Comparison of ENCODE assay signal across 15 mouse cellular contexts in the genomic region with DNA sequence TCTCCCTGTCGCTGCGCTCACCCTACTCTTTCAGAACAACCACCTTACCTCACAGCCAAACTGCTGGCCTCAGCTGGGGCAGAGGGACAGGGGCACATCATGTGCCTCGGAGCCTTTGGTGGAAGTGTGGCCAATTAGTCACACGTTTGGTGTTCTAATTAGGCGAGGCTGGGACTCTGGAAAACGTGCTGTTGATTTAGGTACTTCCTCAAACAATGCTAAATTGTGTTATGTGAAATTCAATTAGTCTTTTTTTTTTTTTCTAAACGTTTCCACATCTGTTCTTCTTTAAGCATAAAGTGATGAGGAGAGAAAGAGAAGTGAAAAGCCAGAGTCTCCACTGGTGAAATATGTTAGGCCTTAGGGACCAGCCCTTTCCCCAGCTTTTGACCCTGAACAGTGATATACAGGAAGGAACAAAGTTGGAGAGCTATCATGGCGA.
DNase-seq lines count a peak whose midpoint lies in the region; ATAC-seq lines count a peak whose summit lies in the region.
"Had no signal": no experiment of that assay in that cellular context is flagged by ENCODE, and none has a peak within 500 bp of the region (broad histone marks: within the 10 kb centered on the region; RNA-seq: fewer than 3 reads in every experiment).

No protein-coding gene starts in this region.

- no peak overlapping the region for H3K27ac ChIP-seq in heart, embryonic 12.5 days (ENCODE audit: poor library complexity, severe bottlenecking)
- no peak overlapping the region for H3K27ac ChIP-seq in embryonic facial prominence, embryonic 15.5 days (replicated peaks)
- no peak overlapping the region for H3K27ac ChIP-seq in neural tube, embryonic 12.5 days
- H3K27ac ChIP-seq: hindbrain, embryonic 10.5 days; stomach, postnatal 0 days had no signal

- H3K27me3 ChIP-seq in heart, embryonic 12.5 days (replicated peaks): no peaks in the 10 kb centered on the region
- no peaks in the 10 kb centered on the region for H3K27me3 ChIP-seq in embryonic facial prominence, embryonic 15.5 days
- no peaks in the 10 kb centered on the region for H3K27me3 ChIP-seq in neural tube, embryonic 12.5 days (replicated peaks)

- H3K9me3 ChIP-seq in heart, embryonic 12.5 days (replicated peaks): no peaks in the 10 kb centered on the region
- H3K9me3 ChIP-seq in embryonic facial prominence, embryonic 15.5 days (replicated peaks): no peaks in the 10 kb centered on the region
- H3K9me3 ChIP-seq in neural tube, embryonic 12.5 days: no peaks in the 10 kb centered on the region
- H3K9me3 ChIP-seq: hindbrain, embryonic 10.5 days had no signal

- no peak overlapping the region for H3K4me3 ChIP-seq in heart, embryonic 12.5 days
- no peak overlapping the region for H3K4me3 ChIP-seq in embryonic facial prominence, embryonic 15.5 days (replicated peaks)
- H3K4me3 ChIP-seq in neural tube, embryonic 12.5 days: no peak overlapping the region
- H3K4me3 ChIP-seq: hindbrain, embryonic 10.5 days; myocyte had no signal

- H3K4me1 ChIP-seq in heart, embryonic 12.5 days (replicated peaks): peaks cover 17% of the 10 kb centered on the region
- peaks cover 6% of the 10 kb centered on the region; the same call in 1 of the 2 replicates for H3K4me1 ChIP-seq in embryonic facial prominence, embryonic 15.5 days
- H3K4me1 ChIP-seq in neural tube, embryonic 12.5 days: no peaks in the 10 kb centered on the region

- no peak overlapping the region for H3K4me2 ChIP-seq in heart, embryonic 12.5 days
- 0 out of 2 replicates have a peak overlapping the region, but pooled peaks have one; percentile 17 for H3K4me2 ChIP-seq in embryonic facial prominence, embryonic 15.5 days (replicated peaks)
- H3K4me2 ChIP-seq in neural tube, embryonic 12.5 days (replicated peaks): no peak overlapping the region

- 24% methylated on average over 8 of the region's 8 CpGs for WGBS in heart, embryonic 12.5 days
- WGBS in embryonic facial prominence, embryonic 15.5 days: 18% methylated on average over 8 of the region's 8 CpGs
- WGBS in neural tube, embryonic 12.5 days: 28% methylated on average over 8 of the region's 8 CpGs

- H3K36me3 ChIP-seq in heart, embryonic 12.5 days: no peaks in the 10 kb centered on the region
- no peaks in the 10 kb centered on the region for H3K36me3 ChIP-seq in embryonic facial prominence, embryonic 15.5 days
- H3K36me3 ChIP-seq in neural tube, embryonic 12.5 days: no peaks in the 10 kb centered on the region
- H3K36me3 ChIP-seq: hindbrain, embryonic 10.5 days had no signal

- no peak for DNase-seq in heart, adult 8-10 months (ENCODE audit: low spot score)
- DNase-seq in retina, postnatal 1 day: peak; percentile 17
- no peak for DNase-seq in retina, embryonic 14.5 days (ENCODE audit: low spot score)
- DNase-seq in cerebellum, adult 11-12 months: no peak
- DNase-seq: cerebellum, adult 2 months; spleen, adult 18-20 months; thymus, postnatal 36 days had no signal

- H3K9ac ChIP-seq in heart, embryonic 12.5 days: 0 out of 2 replicates have a peak overlapping the region, but pooled peaks have one; percentile 15
- H3K9ac ChIP-seq in embryonic facial prominence, embryonic 15.5 days: no peak overlapping the region
- no peak overlapping the region for H3K9ac ChIP-seq in neural tube, embryonic 12.5 days
- H3K9ac ChIP-seq: lung, embryonic 14.5 days had no signal

- ATAC-seq in heart, embryonic 12.5 days (ENCODE audit: insufficient number of reproducible peaks, low FRiP score): no peak
- no peak for ATAC-seq in embryonic facial prominence, embryonic 15.5 days (ENCODE audit: insufficient number of reproducible peaks, low FRiP score, low TSS enrichment, low read depth)
- ATAC-seq in neural tube, embryonic 12.5 days (ENCODE audit: low FRiP score, low read depth): 0 out of 2 replicates have a peak, but pooled peaks have one; percentile 25
- no peak for ATAC-seq in monocyte, adult 5-6 weeks (replicated peaks; ENCODE audit: insufficient number of reproducible peaks, low FRiP score, low TSS enrichment, poor library complexity, severe bottlenecking)
